Mouse (Mus musculus): ENCODE measurements at regions not wholly inside any gene's neighbourhood (a gene's known extent, or its start where the extent isn't known, plus 50 kb on each side); places are given as distances from the start of the nearest gene placed in this dataset.
A peak's percentile ranks its signal among the peaks of the same experiment; 100 is the strongest.
"Not testable (repeated sequence)": the region's sequence is repeated elsewhere in the genome, so short reads cannot be mapped to it uniquely, and the experiment has no call there.

GRCm38 (mm10) chr3:22285904-22286303 is 209.5 kb downstream of the Tbl1xr1 start:
- no peak for DNase-seq

GRCm38 (mm10) chr3:22293466-22293865 is 217.0 kb downstream of the Tbl1xr1 start:
- DNase-seq, result no peak

- not testable (repeated sequence) for DNase-seq
Observed at GRCm38 (mm10) chr3:22294081-22294480, 217.6 kb downstream of the Tbl1xr1 start.

- DNase-seq, result not testable (repeated sequence)
Observed at GRCm38 (mm10) chr3:22296925-22297324, 220.5 kb downstream of the Tbl1xr1 start.

- not testable (repeated sequence) for DNase-seq
Observed at GRCm38 (mm10) chr3:22297831-22298230, 221.4 kb downstream of the Tbl1xr1 start.

- no peak for DNase-seq
Observed at GRCm38 (mm10) chr3:22300553-22300952, 224.1 kb downstream of the Tbl1xr1 start.

GRCm38 (mm10) chr3:22301991-22302517 is 225.6 kb downstream of the Tbl1xr1 start:
- DNase-seq, result no peak

GRCm38 (mm10) chr3:22304145-22304544 is 227.7 kb downstream of the Tbl1xr1 start:
- no peak for DNase-seq

- peak; percentile 4 to 17 for DNase-seq
Observed at GRCm38 (mm10) chr3:22306624-22307023, 230.2 kb downstream of the Tbl1xr1 start.

- DNase-seq, result peak; percentile 63 to 68
Observed at GRCm38 (mm10) chr3:22308962-22309361, 232.5 kb downstream of the Tbl1xr1 start.

- DNase-seq, result no peak
Observed at GRCm38 (mm10) chr3:22316466-22317185, 240.2 kb downstream of the Tbl1xr1 start.

GRCm38 (mm10) chr3:22320425-22320824 is 244.0 kb downstream of the Tbl1xr1 start:
- not testable (repeated sequence) for DNase-seq

- no peak for DNase-seq
Observed at GRCm38 (mm10) chr3:22331240-22331639, 254.8 kb downstream of the Tbl1xr1 start.

Data from adrenal gland, postnatal 36 days (tissue).